Mouse (Mus musculus): Measurements from ENCODE around the gene Stk11. TPM values are rescaled to one million over a fixed set of nuclear protein-coding genes. Genes with fewer than 3 reads are reported as not detected.

Stk11 gene
- polyA plus RNA-seq, 1 experiment from 2014 or later, result 27.0 TPM

GRCm38 (mm10) chr10:80147146-80147718, 31.6 kb downstream of the Stk11 start:
- peak overlapping the region; percentile 99 for H3K27ac ChIP-seq (ENCODE audit: low read depth)
- H3K9ac ChIP-seq (ENCODE audit: low read length), result no peak overlapping the region
- H3K36me3 ChIP-seq (ENCODE audit: control insufficient read depth, insufficient read depth, low read length), result peaks cover 46% of the 10 kb centered on the region
- no peak overlapping the region for H3K4me3 ChIP-seq (ENCODE audit: low read depth, low read length)
- no peaks in the 10 kb centered on the region for H3K27me3 ChIP-seq (replicated peaks; ENCODE audit: control insufficient read depth, insufficient read depth, low read length)
- peak; percentile 65 for DNase-seq (ENCODE audit: low spot score)
- no peak for ATAC-seq (replicated peaks; ENCODE audit: low FRiP score, low TSS enrichment, low read depth)
- peaks cover 28% of the 10 kb centered on the region for H3K4me1 ChIP-seq (replicated peaks; ENCODE audit: control insufficient read depth, insufficient read depth, low read length)
- peak overlapping the region; percentile 54 for H3K4me2 ChIP-seq (ENCODE audit: low read length)
- H3K9me3 ChIP-seq (ENCODE audit: control insufficient read depth, low read length), result no peaks in the 10 kb centered on the region
- 61% methylated on average over 5 of the region's 5 CpGs for WGBS

GRCm38 (mm10) chr10:80147719-80148601, 32.4 kb downstream of the Stk11 start, which contains the start of gene Midn:
Midn (plus strand) TSS chr10:80148272.
- peak within 1 kb of the TSS; percentile 99 for H3K27ac ChIP-seq (ENCODE audit: low read depth)
- peak within 1 kb of the TSS; percentile 93 for H3K4me3 ChIP-seq (ENCODE audit: low read depth, low read length)
- H3K9me3 ChIP-seq (ENCODE audit: control insufficient read depth, low read length), result no peaks in the 10 kb centered on the region
- peak within 1 kb of the TSS; percentile 54 for H3K4me2 ChIP-seq (ENCODE audit: low read length)
- DNase-seq (ENCODE audit: low spot score) (peak; percentile 93), ATAC-seq (replicated peaks; ENCODE audit: low FRiP score, low TSS enrichment, low read depth) (peak; percentile 46)
- peaks cover 53% of the 10 kb centered on the region for H3K36me3 ChIP-seq (ENCODE audit: control insufficient read depth, insufficient read depth, low read length)
- no peaks in the 10 kb centered on the region for H3K27me3 ChIP-seq (replicated peaks; ENCODE audit: control insufficient read depth, insufficient read depth, low read length)
- peak within 1 kb of the TSS; percentile 96 for H3K9ac ChIP-seq (ENCODE audit: low read length)
- WGBS, result under 1% methylated on average over 34 of the region's 42 CpGs
- H3K4me1 ChIP-seq (replicated peaks; ENCODE audit: control insufficient read depth, insufficient read depth, low read length), result peaks cover 32% of the 10 kb centered on the region

GRCm38 (mm10) chr10:80148610-80149290, 33.1 kb downstream of the Stk11 start:
- ATAC-seq (replicated peaks; ENCODE audit: low FRiP score, low TSS enrichment, low read depth) (peak; percentile 25), DNase-seq (ENCODE audit: low spot score) (peak; percentile 95)
- Histone ChIP-seq H3K4me1 (replicated peaks; ENCODE audit: control insufficient read depth, insufficient read depth, low read length) (peaks cover 35% of the 10 kb centered on the region), H3K27ac (ENCODE audit: low read depth) (peak overlapping the region; percentile 99), H3K4me3 (ENCODE audit: low read depth, low read length) (peak overlapping the region; percentile 93), H3K36me3 (ENCODE audit: control insufficient read depth, insufficient read depth, low read length) (peaks cover 56% of the 10 kb centered on the region), H3K27me3 (replicated peaks; ENCODE audit: control insufficient read depth, insufficient read depth, low read length) (no peaks in the 10 kb centered on the region), H3K9me3 (ENCODE audit: control insufficient read depth, low read length) (no peaks in the 10 kb centered on the region), H3K9ac (ENCODE audit: low read length) (peak overlapping the region; percentile 96), H3K4me2 (ENCODE audit: low read length) (peak overlapping the region; percentile 54)
- WGBS, result under 1% methylated on average over 57 of the region's 57 CpGs

GRCm38 (mm10) chr10:80149291-80150225, 34.0 kb downstream of the Stk11 start:
- H3K9ac ChIP-seq (ENCODE audit: low read length), result peak overlapping the region; percentile 99
- H3K27me3 ChIP-seq (replicated peaks; ENCODE audit: control insufficient read depth, insufficient read depth, low read length), result no peaks in the 10 kb centered on the region
- H3K27ac ChIP-seq (ENCODE audit: low read depth), result peak overlapping the region; percentile 99
- under 1% methylated on average over 88 of the region's 88 CpGs for WGBS
- H3K4me3 ChIP-seq (ENCODE audit: low read depth, low read length), result peak overlapping the region; percentile 93
- H3K36me3 ChIP-seq (ENCODE audit: control insufficient read depth, insufficient read depth, low read length), result peaks cover 56% of the 10 kb centered on the region
- peak; percentile 98 for DNase-seq (ENCODE audit: low spot score)
- peaks cover 42% of the 10 kb centered on the region for H3K4me1 ChIP-seq (replicated peaks; ENCODE audit: control insufficient read depth, insufficient read depth, low read length)
- peak overlapping the region; percentile 98 for H3K4me2 ChIP-seq (ENCODE audit: low read length)
- H3K9me3 ChIP-seq (ENCODE audit: control insufficient read depth, low read length), result no peaks in the 10 kb centered on the region
- peak; percentile 82 for ATAC-seq (replicated peaks; ENCODE audit: low FRiP score, low TSS enrichment, low read depth)

- DNase-seq (ENCODE audit: low spot score) (peak; percentile 92), ATAC-seq (replicated peaks; ENCODE audit: low FRiP score, low TSS enrichment, low read depth) (no peak)
- Histone ChIP-seq H3K9ac (ENCODE audit: low read length) (peak overlapping the region; percentile 99), H3K36me3 (ENCODE audit: control insufficient read depth, insufficient read depth, low read length) (peaks cover 58% of the 10 kb centered on the region), H3K4me3 (ENCODE audit: low read depth, low read length) (peak overlapping the region; percentile 93), H3K4me2 (ENCODE audit: low read length) (peak overlapping the region; percentile 98), H3K27me3 (replicated peaks; ENCODE audit: control insufficient read depth, insufficient read depth, low read length) (no peaks in the 10 kb centered on the region), H3K27ac (ENCODE audit: low read depth) (peak overlapping the region; percentile 99), H3K4me1 (replicated peaks; ENCODE audit: control insufficient read depth, insufficient read depth, low read length) (peaks cover 47% of the 10 kb centered on the region), H3K9me3 (ENCODE audit: control insufficient read depth, low read length) (no peaks in the 10 kb centered on the region)
- 2% methylated on average over 47 of the region's 71 CpGs for WGBS
Measured at GRCm38 (mm10) chr10:80150226-80151210, 34.9 kb downstream of the Stk11 start.

- Histone ChIP-seq H3K27ac (ENCODE audit: low read depth) (peak overlapping the region; percentile 99), H3K36me3 (ENCODE audit: control insufficient read depth, insufficient read depth, low read length) (peaks cover 58% of the 10 kb centered on the region), H3K4me3 (ENCODE audit: low read depth, low read length) (peak overlapping the region; percentile 93), H3K9me3 (ENCODE audit: control insufficient read depth, low read length) (no peaks in the 10 kb centered on the region), H3K4me2 (ENCODE audit: low read length) (peak overlapping the region; percentile 98), H3K27me3 (replicated peaks; ENCODE audit: control insufficient read depth, insufficient read depth, low read length) (no peaks in the 10 kb centered on the region), H3K4me1 (replicated peaks; ENCODE audit: control insufficient read depth, insufficient read depth, low read length) (peaks cover 46% of the 10 kb centered on the region), H3K9ac (ENCODE audit: low read length) (peak overlapping the region; percentile 99)
- peak; percentile 86 for DNase-seq (ENCODE audit: low spot score)
- ATAC-seq (replicated peaks; ENCODE audit: low FRiP score, low TSS enrichment, low read depth), result no peak
- under 1% methylated on average over 26 of the region's 26 CpGs for WGBS
Measured at GRCm38 (mm10) chr10:80151211-80152034, 35.8 kb downstream of the Stk11 start.

All from intestine, embryonic 14.5 days (tissue).